Mouse (Mus musculus) MEL (cell line): ENCODE measurements around the gene Tpm1. TPM values are rescaled to one million over a fixed set of nuclear protein-coding genes. Genes with fewer than 3 reads are reported as not detected.

Source experiments
- DNase-seq: peaks from one replicate; pipeline ENCODE4 v3.0.0; 2011; ENCODE audit warnings: low read depth, low spot score
- H3K27ac ChIP-seq: 2 replicates; pipeline ENCODE4 v1.5.1; 2012; ENCODE audit warnings: low read depth, mild to moderate bottlenecking, control low read depth, low read length, moderate library complexity; ENCODE audit not compliant: control insufficient read depth
- H3K27me3 ChIP-seq, 2 experiments: fragments of 150-350 bp in 1 of 2; sonication (generic) in 1 of 2; 2 replicates each; pipeline ENCODE4 v1.6.1; 2012; ENCODE audit warnings: low read length in 2 of 2, mild to moderate bottlenecking in 2 of 2, improper control_type of control experiment in 1 of 2, moderate library complexity in 1 of 2; ENCODE audit not compliant: insufficient read depth in 2 of 2, control insufficient read depth in 1 of 2
- H3K36me3 ChIP-seq, 2 experiments: 2 replicates each; pipeline ENCODE4 v1.6.1; 2012 to 2014; ENCODE audit warnings: low read length in 2 of 2, improper control_type of control experiment in 1 of 2, inconsistent platforms in 1 of 2, mild to moderate bottlenecking in 1 of 2; ENCODE audit not compliant: insufficient read depth in 2 of 2, control insufficient read depth in 1 of 2
- H3K4me1 ChIP-seq, 2 experiments: fragments of 150-350 bp in 1 of 2; sonication (generic) in 1 of 2; 2 replicates each; pipeline ENCODE4 v1.6.1; 2012; ENCODE audit warnings: low read length in 2 of 2, improper control_type of control experiment in 1 of 2, mild to moderate bottlenecking in 1 of 2; ENCODE audit not compliant: insufficient read depth in 2 of 2, control insufficient read depth in 1 of 2
- H3K4me3 ChIP-seq, 2 experiments: fragments of 150-350 bp in 1 of 2; sonication (generic) in 1 of 2; 2 replicates each; pipeline ENCODE4 v1.5.1; 2012; ENCODE audit warnings: low read depth in 2 of 2, low read length in 2 of 2, mild to moderate bottlenecking in 2 of 2, moderate library complexity in 2 of 2, control low read depth in 1 of 2, improper control_type of control experiment in 1 of 2; ENCODE audit not compliant: control insufficient read depth in 1 of 2, insufficient read depth in 1 of 2
- H3K79me2 ChIP-seq: 2 replicates; pipeline ENCODE4 v1.6.1; 2012; ENCODE audit warnings: mild to moderate bottlenecking, low read length, moderate library complexity; ENCODE audit not compliant: control insufficient read depth, poor library complexity, insufficient read depth
- H3K9ac ChIP-seq: 2 replicates; pipeline ENCODE4 v1.6.1; 2012; ENCODE audit warnings: low read depth, mild to moderate bottlenecking, control low read depth, low read length, moderate library complexity; ENCODE audit not compliant: control insufficient read depth, poor library complexity, severe bottlenecking
- H3K9me3 ChIP-seq: fragments of 150-350 bp; sonication (generic); replicated peaks from 2 replicates; pipeline ENCODE4 v1.6.1; 2012; ENCODE audit warnings: mild to moderate bottlenecking, low read length, improper control_type of control experiment, moderate library complexity; ENCODE audit not compliant: insufficient read depth
- BHLHE40 ChIP-seq: IDR thresholded peaks from 2 replicates; pipeline ENCODE4 v1.6.1; 2012; ENCODE audit warnings: low read depth, mild to moderate bottlenecking, inconsistent platforms, low read length, improper control_type of control experiment, borderline replicate concordance
- CHD1 ChIP-seq: IDR thresholded peaks from 2 replicates; pipeline ENCODE4 v1.6.1; 2012; ENCODE audit warnings: low read depth, mild to moderate bottlenecking, inconsistent platforms, low read length, improper control_type of control experiment
- CHD2 ChIP-seq: IDR thresholded peaks from 2 replicates; pipeline ENCODE4 v1.6.1; 2011; ENCODE audit warnings: low read length, improper control_type of control experiment
- E2F4 ChIP-seq: IDR thresholded peaks from 2 replicates; pipeline ENCODE4 v1.6.1; 2011; ENCODE audit warnings: low read depth, low read length, improper control_type of control experiment, borderline replicate concordance
- ELF1 ChIP-seq: IDR thresholded peaks from 2 replicates; pipeline ENCODE4 v1.6.1; 2014; ENCODE audit warnings: low read depth, mild to moderate bottlenecking, inconsistent platforms, low read length, improper control_type of control experiment, moderate library complexity
- EP300 ChIP-seq, 2 experiments: IDR thresholded peaks; 2 replicates each; pipeline ENCODE4 v1.6.1; 2011; ENCODE audit warnings: improper control_type of control experiment in 2 of 2, low read length in 2 of 2, low read depth in 1 of 2, mild to moderate bottlenecking in 1 of 2
- ETS1 ChIP-seq: IDR thresholded peaks from 2 replicates; pipeline ENCODE4 v1.6.1; 2012; ENCODE audit warnings: low read depth, mild to moderate bottlenecking, inconsistent platforms, low read length, improper control_type of control experiment, moderate library complexity
- GABPA ChIP-seq: IDR thresholded peaks from 2 replicates; pipeline ENCODE4 v1.6.1; 2012; ENCODE audit warnings: low read depth, mild to moderate bottlenecking, inconsistent platforms, low read length, improper control_type of control experiment, moderate library complexity
- GATA1 ChIP-seq: IDR thresholded peaks from 2 replicates; pipeline ENCODE4 v1.6.1; 2011; ENCODE audit warnings: low read depth, low read length, improper control_type of control experiment
- HCFC1 ChIP-seq: IDR thresholded peaks from 2 replicates; pipeline ENCODE4 v1.6.1; 2012; ENCODE audit warnings: low read depth, mild to moderate bottlenecking, inconsistent platforms, low read length, improper control_type of control experiment, moderate library complexity
- JUND ChIP-seq: IDR thresholded peaks from 2 replicates; pipeline ENCODE4 v1.6.1; 2011; ENCODE audit warnings: low read depth, mild to moderate bottlenecking, improper control_type of control experiment, low read length
- KAT2A ChIP-seq: conservative IDR thresholded peaks from 2 replicates; pipeline ENCODE4 v1.6.1; 2012; ENCODE audit warnings: low read depth, low read length, improper control_type of control experiment, inconsistent platforms
- MAFK ChIP-seq: IDR thresholded peaks from 2 replicates; pipeline ENCODE4 v1.6.1; 2011; ENCODE audit warnings: low read depth, mild to moderate bottlenecking, low read length, improper control_type of control experiment, borderline replicate concordance
- MAX ChIP-seq: IDR thresholded peaks from 2 replicates; pipeline ENCODE4 v1.6.1; 2011; ENCODE audit warnings: low read length, improper control_type of control experiment
- MAZ ChIP-seq: IDR thresholded peaks from 2 replicates; pipeline ENCODE4 v1.6.1; 2012; ENCODE audit warnings: low read depth, mild to moderate bottlenecking, inconsistent platforms, low read length, improper control_type of control experiment
- MEF2A ChIP-seq: IDR thresholded peaks from 2 replicates; pipeline ENCODE4 v1.6.1; 2014; ENCODE audit warnings: low read depth, mild to moderate bottlenecking, inconsistent platforms, low read length, improper control_type of control experiment; ENCODE audit not compliant: poor library complexity, insufficient replicate concordance, severe bottlenecking; ENCODE audit errors: extremely low read depth
- MYC ChIP-seq: IDR thresholded peaks from 2 replicates; pipeline ENCODE4 v1.6.1; 2011; ENCODE audit warnings: low read depth, mild to moderate bottlenecking, low read length, improper control_type of control experiment, moderate library complexity
- NELFE ChIP-seq: IDR thresholded peaks from 2 replicates; pipeline ENCODE4 v1.6.1; 2011; ENCODE audit warnings: low read depth, low read length, improper control_type of control experiment
- NRF1 ChIP-seq: IDR thresholded peaks from 2 replicates; pipeline ENCODE4 v1.6.1; 2014; ENCODE audit warnings: low read depth, mild to moderate bottlenecking, inconsistent platforms, low read length, improper control_type of control experiment, moderate library complexity; ENCODE audit not compliant: poor library complexity, insufficient read depth, severe bottlenecking
- POLR2A ChIP-seq, 2 experiments: IDR thresholded peaks; 2 replicates each; pipeline ENCODE4 v1.6.1; 2011 to 2012; ENCODE audit warnings: low read length in 2 of 2, mild to moderate bottlenecking in 2 of 2, control low read depth in 1 of 2, improper control_type of control experiment in 1 of 2, low read depth in 1 of 2, moderate library complexity in 1 of 2; ENCODE audit not compliant: control insufficient read depth in 1 of 2, insufficient read depth in 1 of 2, poor library complexity in 1 of 2
- POLR2AphosphoS2 ChIP-seq: IDR thresholded peaks from 2 replicates; pipeline ENCODE4 v1.6.1; 2011; ENCODE audit warnings: low read length, improper control_type of control experiment
- RAD21 ChIP-seq: IDR thresholded peaks from 2 replicates; pipeline ENCODE4 v1.6.1; 2011; ENCODE audit warnings: mild to moderate bottlenecking, low read depth, low read length, improper control_type of control experiment
- RCOR1 ChIP-seq: IDR thresholded peaks from 2 replicates; pipeline ENCODE4 v1.6.1; 2012; ENCODE audit warnings: low read depth, mild to moderate bottlenecking, inconsistent platforms, low read length, improper control_type of control experiment
- SIN3A ChIP-seq: IDR thresholded peaks from 2 replicates; pipeline ENCODE4 v1.6.1; 2012; ENCODE audit warnings: low read length, improper control_type of control experiment, inconsistent platforms
- TAL1 ChIP-seq: IDR thresholded peaks from 2 replicates; pipeline ENCODE4 v1.6.1; 2012; ENCODE audit warnings: mild to moderate bottlenecking, inconsistent platforms, low read length, moderate library complexity, mixed read lengths
- TBP ChIP-seq: IDR thresholded peaks from 2 replicates; pipeline ENCODE4 v1.8.0; 2011; ENCODE audit warnings: low read depth, low read length, improper control_type of control experiment
- TCF12 ChIP-seq: IDR thresholded peaks from 2 replicates; pipeline ENCODE4 v1.6.1; 2014; ENCODE audit warnings: low read depth, mild to moderate bottlenecking, inconsistent platforms, low read length, improper control_type of control experiment, moderate library complexity
- UBTF ChIP-seq: IDR thresholded peaks from 2 replicates; pipeline ENCODE4 v1.6.1; 2012; ENCODE audit warnings: low read depth, mild to moderate bottlenecking, inconsistent platforms, low read length, improper control_type of control experiment, moderate library complexity, borderline replicate concordance; ENCODE audit not compliant: insufficient read depth
- USF1 ChIP-seq: IDR thresholded peaks from 2 replicates; pipeline ENCODE4 v1.6.1; 2014; ENCODE audit warnings: low read depth, mild to moderate bottlenecking, inconsistent platforms, low read length, improper control_type of control experiment, moderate library complexity
- USF2 ChIP-seq, 2 experiments: IDR thresholded peaks; 2 replicates each; pipeline ENCODE4 v1.6.1; 2011 to 2012; ENCODE audit warnings: improper control_type of control experiment in 2 of 2, low read length in 2 of 2, borderline replicate concordance in 1 of 2, inconsistent platforms in 1 of 2, low read depth in 1 of 2, mild to moderate bottlenecking in 1 of 2; ENCODE audit not compliant: insufficient read depth in 1 of 2
- ZC3H11A ChIP-seq: IDR thresholded peaks from 2 replicates; pipeline ENCODE4 v1.6.1; 2012; ENCODE audit warnings: low read depth, mild to moderate bottlenecking, inconsistent platforms, low read length, improper control_type of control experiment
- ZKSCAN1 ChIP-seq: IDR thresholded peaks from 2 replicates; pipeline ENCODE4 v1.6.1; 2012; ENCODE audit warnings: low read depth, mild to moderate bottlenecking, inconsistent platforms, low read length, improper control_type of control experiment, moderate library complexity
- ZMIZ1 ChIP-seq: IDR thresholded peaks from 2 replicates; pipeline ENCODE4 v1.6.1; 2012; ENCODE audit warnings: low read depth, mild to moderate bottlenecking, inconsistent platforms, low read length, improper control_type of control experiment, moderate library complexity
- ZNF384 ChIP-seq: IDR thresholded peaks from 2 replicates; pipeline ENCODE4 v1.6.1; 2012; ENCODE audit warnings: low read depth, mild to moderate bottlenecking, inconsistent platforms, low read length, improper control_type of control experiment
- polyA plus RNA-seq, 2 experiments: library from polyadenylated mRNA; stranded (reverse) in 1 of 2; unstranded in 1 of 2; fragments of >175 nt in 1 of 2; fragments of >200 nt in 1 of 2; gene quantifications; 2 replicates each; pipeline versions ENCODE4 v1.2.1 to v1.2.4; 2012; ENCODE audit warnings: low replicate concordance in 2 of 2, low read depth in 1 of 2; ENCODE audit not compliant: insufficient read length in 2 of 2, insufficient read depth in 1 of 2, missing spikeins in 1 of 2
- total RNA-seq: library from RNA; depleted of rRNA; stranded (reverse); fragments of 300-350 nt; gene quantifications from 2 replicates; pipeline ENCODE4 v1.2.3, GENCODE M21; 2012

Tpm1 gene
- total and polyA plus RNA-seq, 3 experiments = 38.2 to 113 TPM; not detected in 1

GRCm38 (mm10) chr9:67043231-67044199 is 5.7 kb downstream of the Tpm1 start:
- Histone ChIP-seq H3K79me2 (peaks cover 43% of the 10 kb centered on the region), H3K9ac (peak overlapping the region; percentile 78), H3K4me3 (peak overlapping the region; percentile 74), H3K4me1 (peaks cover 9 to 23% of the 10 kb centered on the region in 2 experiments), H3K36me3 (peaks cover 0 to 27% of the 10 kb centered on the region in 2 experiments; a peak in 2 of 4 replicates), H3K27me3 (no peaks in the 10 kb centered on the region), H3K9me3 (no peaks in the 10 kb centered on the region), H3K27ac (peak overlapping the region; percentile 54)
- DNase-seq = peak; percentile 98
- TF ChIP-seq MEF2A (no peak), HCFC1 (peak; percentile 69), SIN3A (peak; percentile 84), MAZ (peak; percentile 84), MAX (peak; percentile 38), E2F4 (no peak), POLR2AphosphoS2 (no peak), USF1 (no peak), CHD1 (no peak), GATA1 (no peak), JUND (no peak), UBTF (peak; percentile 83; the same call in 1 of the 2 replicates), NRF1 (peak; percentile 97), KAT2A (no peak; the same call in 1 of the 2 replicates), TCF12 (peak; percentile 59), BHLHE40 (no peak), RCOR1 (peak; percentile 65; the same call in 1 of the 2 replicates), CHD2 (no peak), RAD21 (peak; percentile 99), GABPA (no peak), TAL1 (no peak), TBP (0 out of 2 replicates have a peak, but pooled peaks have one; percentile 22), ZMIZ1 (no peak), EP300 (IDR thresholded peaks at IDR 0.05; ENCODE audit: low read depth in 1 of 2, low read length in 2 of 2) (peak in 1 of 2 experiments; percentile 46; a peak in 1 of 4 replicates), USF2 (IDR thresholded peaks at IDR 0.05; ENCODE audit: borderline replicate concordance in 1 of 2, insufficient read depth in 1 of 2, low read depth in 1 of 2, low read length in 2 of 2) (no peak), ETS1 (peak; percentile 7; the same call in 1 of the 2 replicates), ELF1 (peak; percentile 77), NELFE (peak; percentile 75), MYC (peak; percentile 51; the same call in 1 of the 2 replicates), POLR2A (IDR thresholded peaks at IDR 0.05; ENCODE audit: control insufficient read depth in 1 of 2, insufficient read depth in 1 of 2, low read depth in 1 of 2, low read length in 2 of 2, poor library complexity in 1 of 2) (peak; percentile 68 to 69; a peak in 2 of 4 replicates), ZKSCAN1 (no peak), ZNF384 (peak; percentile 86), MAFK (no peak), ZC3H11A (peak; percentile 98)
